Mouse (Mus musculus) brain, embryonic 18.5 days (tissue): ENCODE data around the gene Canx.
"Not testable (repeated sequence)": the region's sequence is repeated elsewhere in the genome, so short reads cannot be mapped to it uniquely, and the experiment has no call there.

Experiments
- DNase-seq: peaks from one replicate; pipeline ENCODE4 v3.0.0-alpha.2; 2012; ENCODE audit warnings: low read depth, low spot score

Gene Canx

GRCm38 (mm10) chr11:50325496-50326301 lies at the start of gene Canx:
Gene Canx, minus strand, starts transcription at chr11:50325673.
- DNase-seq, result peak; percentile 99

GRCm38 (mm10) chr11:50374286-50375015 lies 49.0 kb upstream of the Canx start:
- no peak for DNase-seq

GRCm38 (mm10) chr11:50373621-50374020 lies 48.1 kb upstream of the Canx start:
- no peak for DNase-seq

- DNase-seq, result no peak
Measured at GRCm38 (mm10) chr11:50373086-50373485, 47.6 kb upstream of the Canx start.

GRCm38 (mm10) chr11:50371911-50372310 lies 46.4 kb upstream of the Canx start:
- no peak for DNase-seq

GRCm38 (mm10) chr11:50371399-50371841 lies 45.9 kb upstream of the Canx start:
- peak; percentile 45 for DNase-seq

GRCm38 (mm10) chr11:50370969-50371368 lies 45.5 kb upstream of the Canx start:
- DNase-seq, result no peak

GRCm38 (mm10) chr11:50369360-50369911 lies 44.0 kb upstream of the Canx start:
- DNase-seq, result no peak

GRCm38 (mm10) chr11:50367531-50367930 lies 42.1 kb upstream of the Canx start:
- no peak for DNase-seq

- DNase-seq, result no peak
Measured at GRCm38 (mm10) chr11:50365322-50365721, 39.8 kb upstream of the Canx start.

- DNase-seq, result peak; percentile 60
Measured at GRCm38 (mm10) chr11:50364548-50364947, 39.1 kb upstream of the Canx start.

- DNase-seq, result not testable (repeated sequence)
Measured at GRCm38 (mm10) chr11:50361282-50361681, 35.8 kb upstream of the Canx start.

- DNase-seq, result peak; percentile 30
Measured at GRCm38 (mm10) chr11:50358950-50359861, 33.7 kb upstream of the Canx start.

GRCm38 (mm10) chr11:50355395-50355794 lies 29.9 kb upstream of the Canx start:
- DNase-seq, result no peak

GRCm38 (mm10) chr11:50354851-50355250 lies 29.4 kb upstream of the Canx start:
- DNase-seq, result no peak

- no peak for DNase-seq
Measured at GRCm38 (mm10) chr11:50354162-50354561, 28.7 kb upstream of the Canx start, which contains the start of gene Cby3. Gene Cby3, plus strand, starts transcription at chr11:50354462.

- no peak for DNase-seq
Measured at GRCm38 (mm10) chr11:50352177-50352576, 26.7 kb upstream of the Canx start.

- DNase-seq, result no peak
Measured at GRCm38 (mm10) chr11:50346256-50347032, 21.0 kb upstream of the Canx start.

- DNase-seq, result no peak
Measured at GRCm38 (mm10) chr11:50345486-50345885, 20.0 kb upstream of the Canx start.

- DNase-seq, result no peak
Measured at GRCm38 (mm10) chr11:50336891-50337290, 11.4 kb upstream of the Canx start.

- no peak for DNase-seq
Measured at GRCm38 (mm10) chr11:50336126-50336525, 10.7 kb upstream of the Canx start.
